Mouse (Mus musculus): ENCODE measurements around the gene Mpi.

GRCm38 (mm10) chr9:57517113-57517512, 35.5 kb downstream of the Mpi start:
- no peak for TF ChIP-seq CTCF (IDR thresholded peaks at IDR 0.05; ENCODE audit: low read depth, low read length)
- TF ChIP-seq POLR2A (IDR thresholded peaks at IDR 0.05; ENCODE audit: borderline replicate concordance, low read depth, low read length): no peak
